Mouse (Mus musculus): ENCODE results near the gene Rpgrip1l.

GRCm38 (mm10) chr8:91241873-91242519, 71.1 kb downstream of the Rpgrip1l start:
- TF ChIP-seq CTCF (IDR thresholded peaks at IDR 0.05), result no peak
- TF ChIP-seq EP300 (IDR thresholded peaks at IDR 0.05), result peak; percentile 29; the same call in 1 of the 2 replicates

All from lung, postnatal 0 days (tissue).